Mouse (Mus musculus): ENCODE results near the gene Eif5a. TPM values are rescaled to one million over a fixed set of nuclear protein-coding genes. Genes with fewer than 3 reads are reported as not detected.

Eif5a gene
- polyA plus RNA-seq (2016; fragmentation: Nextera tagmentation; extraction: Ambion mirVana), result 2,350 and 2,667 TPM in 2 replicates

DNA sequence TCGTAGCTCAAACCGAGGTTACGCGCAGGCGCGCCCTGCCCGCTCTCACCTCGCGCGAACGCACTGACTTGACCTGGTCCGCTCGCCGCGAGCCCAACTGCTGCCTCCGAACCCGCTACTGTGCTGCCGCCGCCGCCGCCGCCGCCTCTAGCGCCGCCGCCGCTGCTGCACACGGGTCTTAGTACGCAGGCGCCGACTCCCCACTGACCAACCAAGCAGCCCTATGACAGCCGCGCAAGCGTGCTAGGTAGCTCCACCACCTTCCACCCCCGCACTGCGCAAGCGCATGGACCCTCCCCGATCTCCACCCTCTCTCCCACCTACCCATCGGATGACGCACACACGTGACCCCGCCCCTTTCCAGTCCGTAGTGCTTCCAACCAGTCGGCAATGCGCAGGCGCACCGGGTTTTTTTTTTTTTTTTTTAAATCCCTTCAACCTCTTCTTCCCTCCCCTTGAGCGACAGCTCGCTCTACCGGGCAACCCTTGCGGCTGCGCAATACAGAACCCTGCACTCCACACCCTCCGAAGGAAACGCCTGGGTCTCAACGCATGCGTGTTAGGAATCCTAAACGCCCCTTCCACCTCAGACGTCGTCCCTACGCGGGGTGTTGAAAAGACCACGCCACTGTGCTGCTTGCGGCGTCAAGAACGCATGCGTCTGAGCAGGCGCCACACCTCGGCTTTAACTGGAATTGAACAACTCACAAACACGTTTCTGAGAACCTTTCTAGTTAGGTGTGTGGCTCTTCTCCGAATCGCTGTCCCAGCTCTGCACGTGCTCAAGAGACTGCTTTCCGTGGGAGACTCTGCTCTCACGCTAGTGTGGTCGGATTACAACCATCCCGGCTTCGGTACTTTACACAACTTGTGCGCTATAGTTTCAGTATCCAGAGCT lies at the start of gene Eif5a:
Eif5a (minus strand) TSS at position 845 of the 898 bp plus-strand sequence.
- Histone ChIP-seq H3K4me1 (replicated peaks) (peaks cover 37% of the 10 kb centered on the region), H3K27me3 (ENCODE audit: insufficient read depth, poor library complexity, severe bottlenecking) (no peaks in the 10 kb centered on the region), H3K9me3 (no peaks in the 10 kb centered on the region), H3K27ac (peak within 1 kb of the TSS; percentile 98), H3K36me3 (peaks cover 34% of the 10 kb centered on the region), H3K4me3 (peak within 1 kb of the TSS; percentile 91)
- DNase-seq (ENCODE audit: low spot score), result peak; percentile 100
- under 1% methylated on average over 78 of the region's 78 CpGs for WGBS

DNA sequence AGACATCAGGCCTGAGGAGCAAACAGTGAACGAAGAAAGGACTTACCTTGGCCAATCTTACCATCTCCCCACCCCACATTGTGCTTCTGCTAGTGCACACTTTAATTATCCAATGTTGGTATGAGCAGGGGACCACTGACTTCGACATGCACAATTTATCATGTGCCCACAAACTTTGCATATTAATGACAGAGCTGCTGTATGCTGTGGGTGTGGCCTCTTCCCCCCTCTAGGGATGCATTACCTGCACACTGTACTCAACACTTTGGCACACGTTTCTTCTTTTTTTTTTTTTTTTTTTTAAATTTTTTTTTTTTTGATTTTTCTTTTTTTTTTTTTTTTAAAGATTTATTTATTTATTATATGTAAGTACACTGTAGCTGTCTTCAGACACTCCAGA lies 49.0 kb upstream of the Eif5a start:
- peaks cover 80% of the 10 kb centered on the region for H3K36me3 ChIP-seq
- WGBS, result 84% methylated on average over 3 of the region's 3 CpGs
- H3K9me3 ChIP-seq, result no peaks in the 10 kb centered on the region
- peaks cover 12% of the 10 kb centered on the region for H3K4me1 ChIP-seq (replicated peaks)
- H3K4me3 ChIP-seq, result no peak overlapping the region
- DNase-seq (ENCODE audit: low spot score), result no peak
- H3K27ac ChIP-seq, result no peak overlapping the region
- H3K27me3 ChIP-seq (ENCODE audit: insufficient read depth, poor library complexity, severe bottlenecking), result peaks cover 30% of the 10 kb centered on the region

DNA sequence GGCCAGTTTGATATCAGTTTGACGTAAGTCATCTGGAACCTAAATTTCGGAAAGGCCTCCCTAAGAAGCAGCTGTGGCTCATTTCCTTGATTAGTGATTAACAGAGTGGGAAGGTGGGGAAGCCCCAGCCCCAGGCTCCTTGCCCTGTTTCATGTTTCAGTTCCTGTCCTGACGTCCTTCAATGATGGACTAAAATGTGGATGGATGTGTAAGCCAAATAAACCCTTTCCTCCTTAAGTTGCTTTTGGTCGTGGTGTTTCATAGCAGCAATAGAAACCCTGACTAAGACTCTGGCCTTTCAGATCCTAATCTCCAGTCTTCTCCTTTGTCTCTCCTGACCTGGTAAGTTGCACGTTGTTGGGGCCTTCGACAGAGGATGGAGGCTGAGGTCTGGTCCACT lies 48.5 kb upstream of the Eif5a start:
- Histone ChIP-seq H3K36me3 (peaks cover 75% of the 10 kb centered on the region), H3K4me1 (replicated peaks) (peaks cover 15% of the 10 kb centered on the region), H3K4me3 (no peak overlapping the region), H3K9me3 (no peaks in the 10 kb centered on the region), H3K27me3 (ENCODE audit: insufficient read depth, poor library complexity, severe bottlenecking) (peaks cover 36% of the 10 kb centered on the region), H3K27ac (no peak overlapping the region)
- DNase-seq (ENCODE audit: low spot score), result no peak
- whole genome bisulfite sequencing, result 93% methylated on average over 6 of the region's 6 CpGs

DNA sequence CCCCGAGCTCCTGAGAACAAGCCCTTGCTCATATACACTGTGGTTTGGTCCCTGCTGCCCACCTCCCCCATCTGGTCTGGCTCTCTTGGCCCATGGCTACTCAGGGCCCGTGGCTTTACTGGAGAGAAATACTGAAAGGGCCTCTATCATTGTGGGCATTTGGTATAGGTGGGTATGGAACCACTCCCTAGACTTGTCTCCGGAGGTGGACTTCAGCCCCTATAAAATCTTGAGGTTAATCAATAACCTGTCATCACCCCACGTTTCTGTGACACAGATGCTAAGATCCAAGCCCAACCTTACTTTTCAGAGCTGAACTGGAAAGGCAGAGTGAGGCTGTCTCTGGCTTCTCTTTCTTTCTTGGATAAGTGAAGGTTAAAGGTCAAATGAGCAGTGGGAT lies 47.0 kb upstream of the Eif5a start:
- WGBS, result 92% methylated on average over 4 of the region's 4 CpGs
- H3K4me3 ChIP-seq, result no peak overlapping the region
- peaks cover 60% of the 10 kb centered on the region for H3K36me3 ChIP-seq
- DNase-seq (ENCODE audit: low spot score), result no peak
- H3K27ac ChIP-seq, result no peak overlapping the region
- H3K27me3 ChIP-seq (ENCODE audit: insufficient read depth, poor library complexity, severe bottlenecking), result peaks cover 50% of the 10 kb centered on the region
- H3K9me3 ChIP-seq, result no peaks in the 10 kb centered on the region
- peaks cover 17% of the 10 kb centered on the region for H3K4me1 ChIP-seq (replicated peaks)

DNA sequence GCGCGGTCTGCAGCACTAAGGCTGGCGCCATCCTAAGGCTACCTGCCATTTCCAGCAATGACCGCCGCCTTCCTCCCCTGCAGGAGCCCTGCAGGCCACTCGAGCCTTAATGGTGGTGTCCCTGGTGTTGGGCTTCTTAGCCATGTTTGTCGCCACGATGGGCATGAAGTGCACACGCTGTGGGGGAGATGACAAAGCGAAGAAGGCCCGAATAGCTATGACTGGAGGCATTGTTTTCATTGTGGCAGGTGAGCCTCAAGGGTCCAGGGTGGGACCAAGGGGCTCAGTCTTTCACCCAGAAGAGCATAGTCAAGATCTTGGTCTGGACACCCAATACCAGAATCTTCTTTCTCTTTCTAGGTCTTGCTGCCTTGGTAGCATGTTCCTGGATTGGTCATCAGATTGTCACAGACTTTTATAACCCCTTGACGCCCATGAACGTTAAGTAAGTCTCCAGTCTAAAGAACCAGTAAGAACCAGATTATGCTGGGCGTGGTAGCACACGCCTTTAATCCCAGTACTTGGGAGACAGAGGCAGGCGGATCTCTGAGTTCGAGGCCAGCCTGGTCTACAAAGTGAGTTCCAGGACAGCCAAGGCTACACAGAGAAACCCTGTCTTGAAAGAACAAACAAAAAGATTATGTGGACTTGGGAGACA lies 45.2 kb upstream of the Eif5a start:
- Histone ChIP-seq H3K27me3 (ENCODE audit: insufficient read depth, poor library complexity, severe bottlenecking) (peaks cover 68% of the 10 kb centered on the region), H3K27ac (peak overlapping the region; percentile 75)
- 42% methylated on average over 17 of the region's 17 CpGs for WGBS

DNA sequence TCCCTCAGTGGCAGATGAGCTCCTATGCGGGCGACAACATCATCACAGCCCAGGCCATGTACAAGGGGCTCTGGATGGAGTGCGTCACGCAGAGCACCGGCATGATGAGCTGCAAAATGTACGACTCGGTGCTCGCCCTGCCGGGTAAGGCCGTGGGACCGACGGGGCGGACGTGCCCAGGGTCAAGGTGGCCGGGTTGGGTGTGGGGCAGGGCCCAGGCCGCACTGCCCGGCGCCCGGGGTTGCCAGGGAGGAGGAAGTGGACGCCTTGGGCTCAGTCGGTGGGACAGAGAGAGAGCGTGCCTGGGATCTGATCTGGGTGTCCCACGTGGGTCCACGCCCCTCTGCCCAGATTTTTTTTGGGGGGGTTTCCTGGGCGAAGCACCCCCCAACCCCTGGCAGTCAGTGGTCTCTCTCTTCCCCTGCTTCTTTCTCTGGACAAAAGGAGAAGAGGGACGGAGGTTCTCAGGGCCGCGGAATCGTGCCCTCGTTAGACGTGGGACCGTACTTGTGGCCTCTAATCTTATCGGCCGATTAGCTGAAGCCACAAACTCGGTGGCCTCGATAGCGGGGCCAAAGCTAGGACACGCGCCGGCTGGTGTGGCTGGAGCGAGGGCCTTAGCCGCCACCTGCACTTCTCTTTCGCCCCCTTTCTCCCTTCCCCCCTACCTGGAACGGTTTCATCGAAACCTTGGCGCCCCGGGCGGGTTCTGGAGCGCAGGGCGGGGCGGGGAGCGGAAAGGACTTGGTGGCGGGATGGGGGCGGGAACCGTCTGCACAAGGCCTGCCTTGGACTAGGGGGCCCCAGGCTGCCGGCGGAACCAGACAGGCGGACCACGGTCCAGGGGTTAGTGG lies 44.5 kb upstream of the Eif5a start:
- peak overlapping the region; percentile 45 for H3K4me3 ChIP-seq
- H3K36me3 ChIP-seq, result peaks cover 35% of the 10 kb centered on the region
- H3K27ac ChIP-seq, result peak overlapping the region; percentile 75
- peaks cover 17% of the 10 kb centered on the region for H3K4me1 ChIP-seq (replicated peaks)
- H3K9me3 ChIP-seq, result no peaks in the 10 kb centered on the region
- 2% methylated on average over 59 of the region's 59 CpGs for WGBS
- peak; percentile 48 for DNase-seq (ENCODE audit: low spot score)
- H3K27me3 ChIP-seq (ENCODE audit: insufficient read depth, poor library complexity, severe bottlenecking), result peaks cover 76% of the 10 kb centered on the region

More for the DNA sequence above, 45.2 kb upstream of the Eif5a start:
- no peak for DNase-seq (ENCODE audit: low spot score)
- Histone ChIP-seq H3K9me3 (no peaks in the 10 kb centered on the region), H3K4me3 (peak overlapping the region; percentile 45), H3K4me1 (replicated peaks) (peaks cover 17% of the 10 kb centered on the region), H3K36me3 (peaks cover 42% of the 10 kb centered on the region)

DNA sequence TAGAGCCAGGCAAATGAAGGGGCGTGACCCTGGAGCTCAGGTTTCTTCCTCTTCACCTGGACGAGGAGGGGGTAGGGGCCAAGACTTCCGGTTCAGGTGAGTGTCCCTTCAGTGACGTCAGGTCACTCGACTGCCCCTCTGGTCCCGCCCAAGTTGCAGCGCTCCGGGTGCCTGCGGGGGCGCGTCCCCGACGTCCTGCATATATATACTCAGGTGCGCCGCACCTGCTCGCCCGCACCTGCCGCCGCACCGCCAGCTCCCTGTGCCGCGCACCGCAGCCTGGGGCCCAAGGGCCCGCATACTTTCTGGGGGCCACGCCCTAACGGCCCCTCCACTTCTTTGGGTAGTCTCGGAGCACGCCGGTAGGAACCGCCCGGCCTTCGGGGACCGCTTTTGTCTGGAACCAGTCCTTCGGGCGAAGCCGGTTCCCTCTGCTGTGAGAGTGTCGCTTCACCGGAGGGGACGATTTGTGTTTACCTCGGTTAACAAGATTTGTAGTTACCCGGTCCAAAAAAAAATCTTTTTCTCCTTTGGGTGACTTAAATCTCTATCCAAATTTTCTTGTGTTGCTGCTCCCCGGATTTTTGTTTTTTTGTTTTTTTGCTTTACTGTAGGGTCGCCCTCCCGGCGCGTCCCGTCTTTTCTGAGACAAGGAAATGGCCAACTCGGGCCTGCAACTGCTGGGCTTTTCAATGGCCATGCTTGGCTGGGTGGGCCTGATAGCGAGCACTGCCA lies 43.7 kb upstream of the Eif5a start:
- Histone ChIP-seq H3K36me3 (peaks cover 30% of the 10 kb centered on the region), H3K27me3 (ENCODE audit: insufficient read depth, poor library complexity, severe bottlenecking) (peaks cover 78% of the 10 kb centered on the region), H3K9me3 (no peaks in the 10 kb centered on the region), H3K27ac (peak overlapping the region; percentile 75), H3K4me3 (peak overlapping the region; percentile 45), H3K4me1 (replicated peaks) (peaks cover 17% of the 10 kb centered on the region)
- peak; percentile 36 for DNase-seq (ENCODE audit: low spot score)
- WGBS, result 2% methylated on average over 49 of the region's 49 CpGs

DNA sequence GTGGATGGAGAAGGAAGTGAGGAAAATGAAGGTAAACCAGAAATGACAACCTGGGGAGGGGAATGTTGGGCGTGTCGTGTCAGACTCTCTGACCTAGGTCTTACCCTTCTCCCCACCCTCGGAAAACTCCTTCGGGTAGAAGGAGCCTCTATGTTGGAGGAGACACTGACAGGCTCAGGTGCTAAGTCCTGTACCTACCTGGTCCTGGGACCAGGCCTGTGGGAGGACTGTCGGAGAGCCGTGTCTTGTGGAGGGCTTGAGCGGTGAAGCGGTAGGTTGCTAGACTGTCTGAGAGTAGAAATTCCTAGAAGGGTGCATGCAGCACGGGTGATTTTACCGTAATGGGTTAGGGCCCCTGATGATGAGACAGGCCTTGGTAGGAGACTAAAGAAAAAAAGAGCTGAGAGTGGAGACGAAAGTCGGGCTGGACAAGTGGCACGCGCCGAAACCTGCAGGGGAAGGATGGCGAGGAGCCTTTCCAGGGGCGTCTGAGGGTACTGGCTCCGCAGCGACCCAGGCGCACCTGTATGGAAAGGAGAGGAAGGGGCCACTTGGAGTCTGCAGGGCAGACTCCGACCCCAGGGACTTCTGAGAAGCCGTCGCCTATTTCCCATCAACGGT lies 43.0 kb upstream of the Eif5a start, which contains the start of gene Cldn7:
Cldn7 (plus strand) TSS at position 130 of the 621 bp plus-strand sequence.
- Histone ChIP-seq H3K27ac (peak within 1 kb of the TSS; percentile 71), H3K9me3 (no peaks in the 10 kb centered on the region), H3K36me3 (peaks cover 24% of the 10 kb centered on the region), H3K27me3 (ENCODE audit: insufficient read depth, poor library complexity, severe bottlenecking) (peaks cover 83% of the 10 kb centered on the region), H3K4me3 (peak within 1 kb of the TSS; percentile 45), H3K4me1 (replicated peaks) (peaks cover 17% of the 10 kb centered on the region)
- peak; percentile 15 for DNase-seq (ENCODE audit: low spot score)
- WGBS, result 10% methylated on average over 24 of the region's 24 CpGs

DNA sequence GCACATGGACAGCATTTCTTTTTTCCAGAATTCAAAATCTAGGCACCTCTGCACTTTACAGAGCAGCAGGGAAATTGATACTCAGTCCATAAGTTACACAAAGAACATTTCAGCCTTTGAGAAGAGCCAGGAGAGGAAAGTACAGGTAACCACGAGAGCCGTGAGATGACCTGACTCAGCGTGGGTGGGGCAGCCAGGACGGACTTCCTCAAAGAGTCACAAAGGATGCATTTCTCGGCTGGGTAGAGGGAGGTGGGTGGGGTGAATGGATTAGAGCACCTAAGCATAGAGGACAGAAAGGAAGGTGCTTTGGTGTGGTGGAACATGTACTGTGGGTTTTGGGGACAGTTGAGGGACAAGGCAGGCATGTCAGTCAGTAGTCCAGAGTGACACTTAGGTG lies 40.1 kb upstream of the Eif5a start:
- H3K4me1 ChIP-seq (replicated peaks), result peaks cover 15% of the 10 kb centered on the region
- WGBS, result 55% methylated on average over 5 of the region's 5 CpGs
- H3K27me3 ChIP-seq (ENCODE audit: insufficient read depth, poor library complexity, severe bottlenecking), result peaks cover 69% of the 10 kb centered on the region
- H3K9me3 ChIP-seq, result no peaks in the 10 kb centered on the region
- DNase-seq (ENCODE audit: low spot score), result no peak
- no peak overlapping the region for H3K27ac ChIP-seq
- no peak overlapping the region for H3K4me3 ChIP-seq
- no peaks in the 10 kb centered on the region for H3K36me3 ChIP-seq

DNA sequence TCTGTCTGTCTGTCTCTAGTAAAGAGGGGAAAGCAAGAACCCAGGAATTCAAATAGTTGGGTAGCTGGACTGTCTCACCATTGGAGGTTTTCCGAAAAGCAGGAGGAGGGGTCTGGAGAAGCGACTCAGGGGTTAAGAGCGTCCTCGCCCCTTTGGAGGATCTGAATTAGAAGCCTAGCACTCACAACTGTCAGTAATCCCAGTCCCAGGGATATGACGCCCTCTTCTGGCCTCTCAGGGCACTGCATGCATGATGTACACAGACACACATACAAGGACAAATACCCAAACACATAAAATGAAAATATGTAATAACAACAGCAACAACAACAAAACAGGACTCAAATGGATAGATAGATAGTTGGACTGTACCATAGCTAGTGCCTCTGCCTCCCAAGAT lies 38.9 kb upstream of the Eif5a start:
- H3K4me3 ChIP-seq, result no peak overlapping the region
- H3K27me3 ChIP-seq (ENCODE audit: insufficient read depth, poor library complexity, severe bottlenecking), result peaks cover 57% of the 10 kb centered on the region
- DNase-seq (ENCODE audit: low spot score), result no peak
- no peaks in the 10 kb centered on the region for H3K9me3 ChIP-seq
- WGBS, result 27% methylated on average over 5 of the region's 5 CpGs
- H3K27ac ChIP-seq, result no peak overlapping the region
- H3K36me3 ChIP-seq, result no peaks in the 10 kb centered on the region
- peaks cover 5% of the 10 kb centered on the region for H3K4me1 ChIP-seq (replicated peaks)

DNA sequence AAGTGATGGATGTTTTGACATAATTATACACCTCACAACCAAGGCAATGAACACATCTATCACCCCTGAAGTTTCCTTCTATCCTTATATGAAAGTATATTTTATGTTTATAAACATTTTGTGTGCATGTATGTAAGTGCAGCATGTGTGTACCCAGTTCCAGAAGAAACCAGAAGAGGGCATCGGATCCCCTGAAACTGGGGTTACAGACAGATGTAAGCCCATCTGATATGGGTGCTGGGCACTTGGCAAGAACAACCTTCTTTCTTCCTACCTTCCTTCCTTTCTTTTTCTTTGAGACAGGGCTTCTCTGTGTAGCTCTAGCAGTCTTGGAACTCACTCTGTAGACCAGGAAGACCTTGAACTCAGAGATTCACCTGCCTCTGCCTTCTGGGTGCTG lies 34.5 kb upstream of the Eif5a start:
- WGBS, result 65% methylated on average over 1 of the region's 1 CpGs

More for the DNA sequence above, 34.5 kb upstream of the Eif5a start:
- Histone ChIP-seq H3K27me3 (ENCODE audit: insufficient read depth, poor library complexity, severe bottlenecking) (peaks cover 16% of the 10 kb centered on the region; the same call in 1 of the 2 replicates), H3K36me3 (no peaks in the 10 kb centered on the region), H3K9me3 (no peaks in the 10 kb centered on the region), H3K27ac (no peak overlapping the region), H3K4me3 (no peak overlapping the region), H3K4me1 (replicated peaks) (no peaks in the 10 kb centered on the region)
- DNase-seq (ENCODE audit: low spot score), result no peak
